Mouse (Mus musculus): Measurements from ENCODE around the gene Stk24.

Stk24 gene

DNA sequence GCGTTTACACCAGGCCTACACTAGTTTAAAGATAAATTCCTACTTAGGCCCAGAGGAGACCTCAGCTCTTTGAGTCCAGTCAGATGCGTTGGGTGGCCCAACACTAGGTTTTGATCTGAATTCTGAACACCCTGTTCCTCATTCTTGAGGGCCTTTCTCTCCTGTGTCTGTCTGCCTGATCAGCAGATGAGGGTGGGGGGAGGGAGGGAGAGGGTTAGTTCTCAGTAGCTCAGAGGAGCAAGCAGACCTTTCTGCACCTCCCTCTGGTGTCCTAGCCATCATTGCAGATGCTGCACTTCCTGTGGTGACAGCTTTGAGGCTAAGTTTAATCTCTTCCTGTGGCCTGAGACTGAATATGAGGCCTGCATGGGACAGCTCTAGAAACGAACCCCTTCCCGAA is 117.2 kb downstream of the Stk24 start:
- no peak for DNase-seq (ENCODE audit: low spot score)

DNA sequence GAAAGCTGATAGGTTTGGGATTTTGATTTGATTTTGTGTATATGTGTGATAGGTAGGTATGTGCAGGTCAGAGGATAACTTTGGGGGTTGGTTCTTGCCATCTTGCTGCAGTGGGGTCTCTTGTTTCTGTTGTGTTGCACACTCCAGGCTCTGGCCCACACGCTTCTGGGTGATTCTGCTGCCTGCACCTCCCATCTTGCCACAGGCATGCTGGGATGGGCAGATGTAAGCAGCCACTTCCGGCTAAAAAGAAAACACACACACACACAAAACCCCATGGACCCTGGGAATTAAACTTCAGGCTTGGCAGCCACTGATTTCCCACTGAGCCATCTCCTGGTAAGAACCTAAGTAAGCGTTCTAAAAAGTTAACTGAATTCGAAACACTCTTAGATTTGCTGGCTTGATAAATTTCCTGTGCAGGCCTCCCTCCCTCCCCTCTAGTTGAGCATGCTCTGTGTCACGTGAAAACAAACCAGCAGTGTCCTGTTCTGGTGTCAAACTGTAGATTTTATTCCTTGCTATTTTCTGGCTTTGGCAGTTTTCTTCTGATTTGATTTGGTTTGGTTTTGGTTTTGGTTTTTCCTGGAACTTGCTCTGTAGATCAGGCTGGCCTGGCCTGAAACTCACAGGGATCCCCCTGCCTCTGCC is 118.5 kb downstream of the Stk24 start:
- no peak for DNase-seq (ENCODE audit: low spot score)

- peak; percentile 79 for DNase-seq (ENCODE audit: low spot score)
Observed at GRCm38 (mm10) chr14:121259789-121260188, 120.0 kb downstream of the Stk24 start.

GRCm38 (mm10) chr14:121259332-121259731 is 120.5 kb downstream of the Stk24 start:
- no peak for DNase-seq (ENCODE audit: low spot score)

GRCm38 (mm10) chr14:121256896-121257295 is 122.9 kb downstream of the Stk24 start:
- DNase-seq (ENCODE audit: low spot score): no peak

DNA sequence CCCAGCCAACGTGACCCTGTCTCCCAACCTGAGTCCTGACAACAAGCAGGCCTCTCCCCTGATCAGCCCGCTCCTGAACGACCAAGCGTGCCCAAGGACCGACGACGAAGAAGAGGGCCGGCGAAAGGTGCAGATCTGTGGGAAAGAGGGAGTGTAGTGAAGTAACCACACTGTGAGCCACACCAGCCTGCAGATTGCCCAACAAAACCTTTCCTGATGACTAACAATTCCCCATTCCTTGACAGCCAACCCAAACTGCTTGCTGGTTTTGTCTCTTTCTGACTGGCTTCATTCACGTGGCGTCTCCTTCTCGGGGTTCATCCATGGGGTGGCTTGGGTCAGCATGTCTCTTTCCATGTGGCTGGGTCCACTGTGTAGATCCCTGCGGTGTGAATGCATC is 124.3 kb downstream of the Stk24 start:
- no peak for DNase-seq (ENCODE audit: low spot score)

GRCm38 (mm10) chr14:121254869-121255268 is 124.9 kb downstream of the Stk24 start:
- DNase-seq (ENCODE audit: low spot score): no peak

- DNase-seq (ENCODE audit: low spot score): no peak
Observed at GRCm38 (mm10) chr14:121252542-121252941, 127.3 kb downstream of the Stk24 start.

- no peak for DNase-seq (ENCODE audit: low spot score)
Observed at GRCm38 (mm10) chr14:121251708-121252107, 128.1 kb downstream of the Stk24 start.

GRCm38 (mm10) chr14:121251099-121251498 is 128.7 kb downstream of the Stk24 start:
- DNase-seq (ENCODE audit: low spot score): no peak

DNA sequence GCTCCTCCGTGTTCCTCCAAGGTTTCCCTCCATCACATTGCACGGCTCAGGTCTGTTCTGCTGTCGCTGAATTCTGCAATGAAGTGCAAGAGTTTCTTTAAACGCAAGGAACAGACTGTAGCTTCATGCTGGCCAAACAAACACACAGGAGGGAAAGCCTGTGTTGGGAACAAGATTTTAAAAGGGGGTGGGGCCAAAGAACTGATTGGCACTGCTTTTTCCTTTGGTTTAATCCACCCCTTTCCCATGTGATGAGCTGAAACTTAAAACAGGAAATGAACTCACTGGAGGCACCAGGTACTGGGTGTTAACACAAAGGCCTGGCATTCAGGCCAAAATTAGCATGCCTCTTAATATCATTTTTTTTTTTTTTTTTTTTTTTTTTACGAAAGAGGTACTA is 131.5 kb downstream of the Stk24 start:
- DNase-seq (ENCODE audit: low spot score): no peak

DNA sequence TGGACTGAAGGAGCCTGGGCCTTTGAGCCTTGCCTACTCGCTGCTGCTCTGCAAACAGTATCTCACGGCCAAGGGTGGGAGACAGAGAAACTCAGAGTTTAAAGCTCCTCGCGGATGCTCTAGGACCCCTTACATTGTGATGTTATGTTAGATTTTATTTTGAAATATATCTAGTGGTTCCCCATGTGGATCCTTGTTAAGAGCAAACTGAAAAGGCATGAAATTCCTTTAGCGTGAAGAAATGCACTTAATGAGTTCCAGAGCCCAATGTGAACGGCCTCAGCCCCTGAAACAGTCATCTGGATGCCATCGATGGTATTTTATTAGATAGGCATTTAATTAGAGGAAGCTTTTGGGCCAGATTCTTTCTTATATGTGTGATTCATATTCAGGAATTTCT is 132.5 kb downstream of the Stk24 start:
- no peak for DNase-seq (ENCODE audit: low spot score)

GRCm38 (mm10) chr14:121246048-121246731 is 133.6 kb downstream of the Stk24 start:
- no peak for DNase-seq (ENCODE audit: low spot score)

DNA sequence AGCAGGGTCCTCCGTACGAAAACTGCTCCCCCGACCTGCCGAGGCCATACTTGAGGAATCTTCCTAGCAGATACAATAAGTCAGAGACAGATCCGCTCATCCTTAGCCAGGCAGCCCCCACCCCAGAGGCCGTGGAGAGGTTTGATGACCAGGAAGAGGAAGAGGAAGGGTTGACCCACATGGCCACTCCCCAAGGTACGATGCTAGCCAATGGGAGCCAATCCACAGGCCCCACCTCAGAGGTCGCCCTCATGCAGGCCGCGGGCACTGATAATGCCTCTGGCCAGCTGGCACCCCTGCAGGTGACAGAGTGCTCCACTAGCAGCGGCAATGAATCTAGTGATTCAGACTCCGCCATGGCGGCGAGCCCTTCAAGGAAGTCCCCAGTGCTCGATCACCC is 135.7 kb downstream of the Stk24 start:
- no peak for DNase-seq (ENCODE audit: low spot score)

DNA sequence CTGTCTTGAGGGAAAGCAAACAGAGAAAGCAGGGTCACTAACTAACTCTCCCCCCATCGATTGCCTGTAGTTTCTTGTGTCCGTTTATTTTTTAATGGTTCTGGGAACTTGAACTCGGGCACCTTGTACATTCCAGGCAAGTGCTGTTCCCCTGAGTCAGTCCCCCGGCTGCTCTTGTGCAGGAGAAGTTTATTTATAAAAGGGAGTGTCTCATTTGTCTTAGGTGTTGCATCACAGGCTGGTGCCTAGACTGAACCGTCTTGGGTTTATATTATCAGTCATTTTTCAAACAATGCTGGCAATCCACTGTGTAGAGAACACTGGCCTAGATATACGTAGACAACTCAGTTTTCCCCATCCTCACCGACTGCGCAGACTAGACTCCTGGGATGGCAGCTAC is 140.4 kb downstream of the Stk24 start:
- DNase-seq (ENCODE audit: low spot score): no peak

DNA sequence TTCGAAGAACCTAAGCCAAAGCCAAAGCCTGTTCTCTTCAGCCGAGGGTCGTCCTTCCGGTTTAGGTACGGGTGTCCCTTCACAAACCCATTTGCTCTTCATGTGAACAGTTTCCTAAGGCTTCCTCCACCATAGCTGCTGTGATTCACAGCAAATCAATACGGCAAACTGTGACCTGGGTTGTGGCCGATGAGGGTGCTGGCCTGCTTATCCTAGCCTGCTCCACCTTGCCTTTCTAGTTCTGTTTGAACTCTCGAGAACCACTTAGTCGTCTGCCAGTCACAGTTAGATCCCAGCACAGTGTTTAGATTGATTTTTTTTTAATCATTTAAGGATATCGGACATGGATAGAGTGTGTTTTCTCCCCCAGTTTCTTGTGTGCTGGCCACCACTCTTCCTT is 141.1 kb downstream of the Stk24 start:
- DNase-seq (ENCODE audit: low spot score): no peak

- no peak for DNase-seq (ENCODE audit: low spot score)
Observed at GRCm38 (mm10) chr14:121236736-121237135, 143.1 kb downstream of the Stk24 start.
